Mouse (Mus musculus): Measurements from ENCODE around the gene Wdr45b.
"Not testable (repeated sequence)": the region's sequence is repeated elsewhere in the genome, so short reads cannot be mapped to it uniquely, and the experiment has no call there.

Wdr45b gene

DNA sequence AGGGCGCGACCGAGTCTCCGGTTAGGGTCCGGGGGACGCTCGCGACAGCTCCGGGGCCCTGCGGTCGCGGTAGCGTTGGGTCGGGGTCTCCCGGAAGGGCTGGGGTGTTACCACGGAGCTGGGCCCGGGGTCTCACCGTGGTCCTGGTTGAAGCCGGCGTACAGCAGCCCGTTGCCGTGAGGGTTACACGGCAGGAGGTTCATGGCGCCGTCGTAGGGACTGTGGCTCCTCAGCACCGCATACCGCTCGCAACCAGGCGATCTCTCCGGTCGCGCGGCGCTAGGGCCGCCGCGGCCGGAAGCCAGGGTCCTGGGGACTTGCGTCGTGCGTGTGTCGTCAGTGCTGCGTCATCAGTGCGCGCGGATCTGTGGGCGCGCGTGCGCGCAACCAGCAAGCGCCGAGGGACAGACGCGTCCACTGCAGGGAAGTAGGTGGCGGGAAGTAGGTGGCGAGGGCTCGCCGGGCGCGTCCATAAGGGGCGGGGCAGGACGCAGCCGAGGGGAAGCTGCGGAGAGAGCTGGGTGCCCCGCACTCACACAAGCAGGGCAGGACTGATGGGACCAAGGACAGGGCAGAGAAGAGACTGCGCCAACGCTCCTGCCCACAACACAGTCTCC, at the start of gene Wdr45b:
Wdr45b (minus strand) TSS at position 355 of the 617 bp plus-strand sequence.
- ATAC-seq (ENCODE audit: insufficient number of reproducible peaks, low FRiP score, low TSS enrichment) = peak; percentile 92

DNA sequence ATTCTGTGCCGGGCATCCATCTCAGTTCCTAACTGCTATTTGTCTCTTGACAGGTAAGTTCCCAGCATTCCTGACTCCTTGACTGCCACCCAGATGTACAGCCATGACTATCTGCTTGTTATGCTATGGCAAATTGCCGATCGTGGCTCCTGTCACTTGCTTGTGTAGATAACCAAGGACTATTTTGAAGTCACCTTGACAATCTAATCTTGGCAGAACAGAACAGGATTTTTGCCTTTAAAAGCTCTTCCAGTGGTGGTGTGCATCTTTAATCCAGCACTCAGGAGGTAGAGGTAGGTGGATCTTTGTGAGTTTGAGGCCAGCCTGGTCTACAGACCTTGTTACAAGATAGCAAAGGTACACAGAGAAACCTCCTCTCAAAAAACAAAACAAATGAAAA, 38.2 kb upstream of the Wdr45b start:
- no peak for ATAC-seq (ENCODE audit: insufficient number of reproducible peaks, low FRiP score, low TSS enrichment)

GRCm38 (mm10) chr11:121390793-121391192, 36.5 kb upstream of the Wdr45b start:
- ATAC-seq (ENCODE audit: insufficient number of reproducible peaks, low FRiP score, low TSS enrichment) = no peak

DNA sequence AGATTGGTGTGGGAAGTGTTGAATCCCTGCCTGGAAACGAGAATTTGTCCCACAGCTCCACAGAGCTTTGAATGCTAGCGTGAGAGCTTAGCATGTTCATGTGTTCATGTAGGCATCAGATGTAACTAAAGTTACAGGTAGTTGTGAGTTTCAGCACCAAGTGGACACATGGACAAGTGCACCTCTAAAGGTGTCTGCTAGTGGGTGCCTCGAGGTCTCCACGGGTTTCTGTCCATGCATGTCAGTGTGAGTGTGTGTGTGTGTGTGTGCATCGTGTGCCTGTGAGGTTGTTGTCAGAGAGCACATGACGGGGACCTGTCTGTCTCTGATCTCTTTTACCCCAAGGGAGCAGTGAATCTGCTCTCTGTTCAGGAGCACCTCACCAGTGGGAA, 34.3 kb upstream of the Wdr45b start:
- no peak for ATAC-seq (ENCODE audit: insufficient number of reproducible peaks, low FRiP score, low TSS enrichment)

DNA sequence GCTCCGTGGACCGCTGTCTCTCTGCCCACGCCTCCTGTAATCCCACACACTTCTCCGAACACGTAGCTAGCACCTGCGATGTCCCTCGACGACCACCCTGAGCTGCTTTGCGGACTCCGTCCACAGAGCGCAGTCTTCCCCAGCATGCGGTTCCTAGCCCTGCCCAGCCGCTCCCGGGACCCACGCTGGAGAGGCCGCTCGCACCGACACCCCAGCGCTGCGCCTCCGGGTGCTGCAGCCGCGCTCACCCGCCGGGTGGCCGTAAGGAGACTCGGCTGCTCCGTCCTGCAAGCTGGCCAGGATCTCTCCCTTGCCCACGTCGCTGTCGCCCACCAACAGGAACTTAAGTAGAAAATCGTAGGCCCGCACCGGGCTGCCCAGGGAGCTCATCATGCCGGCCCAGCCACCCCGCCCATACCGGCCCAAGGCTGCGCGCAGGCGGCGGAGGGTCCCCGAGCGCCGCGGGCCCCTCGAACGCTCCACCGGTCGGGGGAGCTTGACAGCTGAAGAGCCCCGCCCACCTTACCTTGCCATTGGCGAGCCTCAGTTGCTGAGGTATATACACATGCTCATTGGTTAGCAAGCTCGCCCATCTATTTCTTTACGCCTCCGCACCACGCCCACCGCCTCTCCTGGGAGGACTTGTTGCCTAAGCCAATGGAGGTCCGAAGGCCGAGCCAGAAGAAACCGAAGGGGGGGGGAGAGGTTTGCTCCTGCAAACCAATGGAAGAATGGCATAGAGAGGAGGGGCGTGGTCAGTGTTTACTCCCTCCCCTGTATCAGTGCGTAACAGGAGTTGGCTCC, 33.7 kb upstream of the Wdr45b start, which contains the start of gene Rab40b:
Rab40b (minus strand) TSS at position 502 of the 804 bp plus-strand sequence.
- peak; percentile 93 for ATAC-seq (ENCODE audit: insufficient number of reproducible peaks, low FRiP score, low TSS enrichment)

DNA sequence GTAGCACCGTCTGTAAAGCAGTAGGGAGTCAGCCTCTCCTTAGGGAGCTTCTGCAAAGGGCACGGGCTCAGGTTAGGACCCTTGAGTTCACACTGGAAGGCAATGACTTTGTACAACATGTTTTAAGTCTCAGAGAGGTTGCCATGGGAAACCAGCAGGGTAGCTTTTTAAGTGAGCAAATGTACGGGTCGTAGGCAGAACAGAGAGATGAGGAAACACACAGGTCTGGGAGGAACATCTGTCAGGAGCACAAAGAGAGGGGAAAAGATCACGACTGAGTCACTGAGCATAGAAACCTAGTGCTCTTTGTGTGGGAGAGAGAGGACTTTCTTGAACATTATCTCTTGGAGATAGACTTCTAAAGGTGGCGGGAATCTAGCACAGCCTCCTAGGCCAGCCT, 26.0 kb upstream of the Wdr45b start:
- ATAC-seq (ENCODE audit: insufficient number of reproducible peaks, low FRiP score, low TSS enrichment) = no peak

DNA sequence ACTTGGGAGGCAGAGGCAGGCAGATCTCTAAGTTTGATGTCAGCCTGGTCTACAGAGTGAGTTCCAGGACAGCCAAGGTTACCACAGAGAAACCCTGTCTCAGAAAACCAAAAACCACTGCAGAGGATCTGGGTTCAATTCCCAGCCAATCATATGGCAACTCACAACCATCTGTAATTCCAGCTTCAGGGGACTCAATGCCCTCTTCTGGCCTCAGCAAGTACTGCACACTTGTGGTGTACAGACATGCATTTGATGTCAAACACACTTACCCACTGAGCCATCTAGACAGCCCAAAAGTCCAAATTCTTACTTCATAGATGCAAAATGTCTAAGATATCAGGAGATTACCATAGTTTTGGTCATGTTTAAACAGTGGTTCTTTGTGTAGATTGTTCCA, 24.4 kb upstream of the Wdr45b start:
- ATAC-seq (ENCODE audit: insufficient number of reproducible peaks, low FRiP score, low TSS enrichment) = no peak

DNA sequence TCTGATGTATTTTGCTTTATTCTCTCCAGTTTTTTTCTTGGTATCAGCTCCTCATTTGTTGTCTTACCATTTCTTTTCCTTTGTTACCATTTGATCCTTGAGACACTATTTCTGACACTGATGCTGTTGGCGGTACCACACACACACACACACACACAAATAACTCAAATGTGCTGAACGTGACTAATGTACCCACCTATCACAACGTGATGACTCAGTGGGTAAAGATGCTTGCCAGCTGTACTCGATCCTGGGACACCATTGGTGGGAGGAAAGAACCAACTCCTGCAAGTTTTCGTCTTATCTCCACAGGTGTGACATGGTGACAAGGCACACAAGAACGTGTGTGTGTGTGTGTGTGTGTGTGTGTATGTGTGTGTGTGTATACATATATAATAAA, 19.1 kb upstream of the Wdr45b start:
- ATAC-seq (ENCODE audit: insufficient number of reproducible peaks, low FRiP score, low TSS enrichment) = no peak

DNA sequence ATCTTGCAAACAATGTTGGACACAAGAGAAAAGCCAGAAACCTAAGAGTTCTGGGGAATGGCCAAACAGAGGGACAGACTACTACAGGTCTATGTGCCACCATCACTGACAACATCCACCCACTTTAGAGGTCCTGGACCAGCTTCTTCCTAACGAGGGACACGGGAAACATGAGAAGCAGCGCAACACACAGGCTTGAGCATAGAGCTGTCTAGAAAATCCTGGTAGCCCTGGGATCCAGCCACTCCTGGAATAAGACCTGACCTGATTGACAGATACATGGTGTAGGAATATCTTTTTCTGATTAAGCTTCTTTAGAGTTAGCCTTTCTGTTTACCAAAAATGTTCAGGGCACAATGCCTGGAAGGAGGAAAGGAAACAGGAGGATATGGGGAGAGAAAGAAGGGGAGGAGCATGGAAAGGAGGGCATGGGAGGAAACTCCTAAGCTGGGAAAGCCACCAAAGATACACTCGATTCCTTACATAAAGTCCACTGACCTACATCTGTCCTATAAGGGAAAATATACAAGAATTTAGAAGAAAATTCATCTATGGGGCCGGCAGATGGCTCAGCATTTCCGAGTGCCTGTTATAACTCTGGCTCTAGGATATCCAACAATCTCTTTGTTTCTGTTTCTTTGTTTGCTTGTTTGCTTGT, 16.2 kb upstream of the Wdr45b start:
- ATAC-seq (ENCODE audit: insufficient number of reproducible peaks, low FRiP score, low TSS enrichment) = no peak

GRCm38 (mm10) chr11:121369622-121370021, 15.4 kb upstream of the Wdr45b start:
- no peak for ATAC-seq (ENCODE audit: insufficient number of reproducible peaks, low FRiP score, low TSS enrichment)

DNA sequence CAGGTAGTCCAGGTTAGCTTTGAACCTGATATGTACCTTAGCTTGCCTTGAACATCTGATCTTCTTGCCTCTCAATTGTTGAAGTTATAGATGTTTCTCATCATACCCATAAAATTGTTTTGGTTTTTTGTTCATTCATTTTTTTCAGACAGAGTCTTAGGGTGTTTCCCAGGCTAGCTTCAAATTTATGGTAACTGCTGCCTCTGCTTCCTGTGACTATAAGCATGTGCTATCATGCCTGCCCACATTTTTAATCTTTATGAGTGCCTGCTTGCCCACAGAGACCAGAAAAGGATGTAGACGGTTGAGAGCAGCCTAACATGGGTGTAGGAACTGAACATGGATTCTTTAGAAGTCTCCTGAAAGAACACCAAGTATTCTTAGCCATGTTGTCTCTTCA, 14.5 kb upstream of the Wdr45b start:
- ATAC-seq (ENCODE audit: insufficient number of reproducible peaks, low FRiP score, low TSS enrichment) = no peak

- no peak for ATAC-seq (ENCODE audit: insufficient number of reproducible peaks, low FRiP score, low TSS enrichment)
Observed at GRCm38 (mm10) chr11:121367170-121367707, 13.0 kb upstream of the Wdr45b start.

- no peak for ATAC-seq (ENCODE audit: insufficient number of reproducible peaks, low FRiP score, low TSS enrichment)
Observed at GRCm38 (mm10) chr11:121362212-121362611, 8.0 kb upstream of the Wdr45b start.

- ATAC-seq (ENCODE audit: insufficient number of reproducible peaks, low FRiP score, low TSS enrichment) = no peak
Observed at GRCm38 (mm10) chr11:121353326-121354090, 737 bp downstream of the Wdr45b start.

DNA sequence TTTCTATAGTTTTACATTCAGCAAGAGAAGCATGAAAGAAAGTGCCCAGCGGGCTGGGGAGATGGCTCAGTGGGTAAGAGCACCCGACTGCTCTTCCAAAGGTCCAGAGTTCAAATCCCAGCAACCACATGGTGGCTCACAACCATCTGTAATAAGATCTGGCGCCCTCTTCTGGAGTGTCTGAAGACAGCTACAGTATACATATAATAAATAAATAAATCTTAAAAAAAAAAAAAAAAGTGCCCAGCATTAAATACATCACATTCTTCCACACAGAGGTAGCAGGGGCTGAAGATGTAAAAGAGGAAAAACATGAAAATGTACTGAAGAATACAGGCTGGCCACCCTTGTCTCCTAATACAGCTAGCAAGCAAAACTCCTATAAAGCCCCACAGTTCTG, 5.5 kb downstream of the Wdr45b start:
- ATAC-seq (ENCODE audit: insufficient number of reproducible peaks, low FRiP score, low TSS enrichment) = not testable (repeated sequence)

DNA sequence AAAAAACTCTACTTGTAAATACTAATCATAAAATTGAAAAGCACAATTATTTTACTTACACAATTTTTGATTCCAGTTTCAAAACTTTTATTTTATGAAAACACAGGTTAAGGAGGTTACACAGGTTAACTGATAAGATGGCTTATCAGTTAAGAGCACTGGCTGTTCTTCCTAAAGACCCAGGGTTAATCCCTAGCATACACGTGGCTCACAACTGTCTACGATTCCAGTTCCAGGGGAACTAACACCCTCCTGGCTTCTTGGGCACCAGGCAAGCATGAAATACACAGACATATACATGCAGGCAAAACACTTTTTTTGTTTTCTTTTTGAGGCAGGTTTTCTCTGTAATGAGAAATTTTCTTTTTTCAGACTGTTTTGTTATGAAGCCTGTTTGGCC, 6.1 kb downstream of the Wdr45b start:
- no peak for ATAC-seq (ENCODE audit: insufficient number of reproducible peaks, low FRiP score, low TSS enrichment)

DNA sequence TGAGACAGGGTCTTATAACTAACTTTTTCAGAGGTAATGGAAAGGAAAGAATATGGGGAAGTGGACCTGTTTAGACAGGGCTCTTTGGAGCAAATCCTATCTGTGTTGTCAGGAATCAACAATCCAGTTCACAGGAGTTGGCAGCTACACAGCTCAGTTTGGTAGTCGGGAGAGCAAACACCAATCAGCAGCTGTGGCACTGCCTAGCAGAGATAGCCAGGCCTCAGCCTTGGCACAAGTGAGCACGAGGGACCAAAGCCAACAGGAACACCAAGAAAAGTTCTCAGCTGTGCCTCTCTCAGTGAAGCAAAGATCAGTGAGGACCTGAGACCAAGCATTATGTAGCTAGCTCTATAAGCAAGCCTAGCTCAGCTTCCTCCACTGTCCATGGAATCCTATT, 7.2 kb downstream of the Wdr45b start:
- ATAC-seq (ENCODE audit: insufficient number of reproducible peaks, low FRiP score, low TSS enrichment) = no peak

GRCm38 (mm10) chr11:121342423-121342822, 11.8 kb downstream of the Wdr45b start:
- not testable (repeated sequence) for ATAC-seq (ENCODE audit: insufficient number of reproducible peaks, low FRiP score, low TSS enrichment)

DNA sequence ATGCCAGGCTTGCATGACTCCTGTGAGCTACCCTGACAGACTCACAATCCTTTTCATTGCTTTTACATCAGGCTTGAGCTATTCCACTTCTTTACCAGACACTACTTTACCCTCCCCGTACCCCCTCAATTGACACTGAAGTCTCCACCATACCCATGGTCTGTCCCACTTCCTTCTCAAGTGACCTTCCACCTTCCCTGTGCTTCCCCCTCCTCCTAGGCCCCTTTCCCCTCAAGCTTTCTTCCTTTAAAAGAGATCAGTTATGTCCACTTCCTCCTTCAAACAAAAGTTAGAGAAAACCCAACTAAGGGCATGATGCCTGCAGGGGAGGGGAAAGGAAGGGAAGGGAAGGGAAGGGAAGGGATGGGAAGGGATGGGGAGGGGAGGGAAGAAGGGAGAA, 14.0 kb downstream of the Wdr45b start:
- no peak for ATAC-seq (ENCODE audit: insufficient number of reproducible peaks, low FRiP score, low TSS enrichment)

DNA sequence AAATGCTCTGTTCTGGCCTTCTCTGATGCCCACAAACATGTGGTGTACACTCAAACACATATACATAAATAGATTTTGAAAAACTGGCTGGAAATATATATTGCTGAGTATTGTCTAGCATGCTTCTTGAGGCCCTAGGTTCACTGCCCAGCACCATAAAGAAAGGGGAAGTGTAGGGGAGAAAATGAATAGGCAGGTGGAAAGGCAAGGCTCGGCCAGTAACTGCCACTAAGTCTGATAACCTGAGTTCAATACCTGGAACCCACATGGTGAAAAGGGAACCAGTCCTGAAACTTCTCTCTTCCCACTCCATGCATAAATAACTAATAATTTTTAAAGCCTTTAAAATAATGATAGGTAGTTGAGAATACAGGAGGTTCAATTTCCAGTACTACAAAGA, 14.6 kb downstream of the Wdr45b start:
- no peak for ATAC-seq (ENCODE audit: insufficient number of reproducible peaks, low FRiP score, low TSS enrichment)
